Mouse (Mus musculus) embryonic fibroblast, embryonic 13.5 days (primary cell): ENCODE results near the gene Fam207a. TPM values are rescaled to one million over a fixed set of nuclear protein-coding genes. Genes with fewer than 3 reads are reported as not detected.

ENCODE experiments used
- H3K27ac ChIP-seq: 2 replicates; pipeline ENCODE4 v1.5.1; 2012; ENCODE audit warnings: low read length, control low read depth, inconsistent platforms; ENCODE audit not compliant: insufficient read depth
- H3K4me1 ChIP-seq: 2 replicates; pipeline ENCODE4 v1.6.1; 2011; ENCODE audit warnings: low read length; ENCODE audit not compliant: control insufficient read depth, insufficient read depth
- H3K4me3 ChIP-seq: 2 replicates; pipeline ENCODE4 v1.5.1; 2011; ENCODE audit warnings: mild to moderate bottlenecking, control low read depth, low read length; ENCODE audit not compliant: insufficient read depth
- CTCF ChIP-seq: IDR thresholded peaks from 2 replicates; pipeline ENCODE4 v1.5.1; 2011; ENCODE audit warnings: mild to moderate bottlenecking, control low read depth, low read length, moderate library complexity, borderline replicate concordance; ENCODE audit not compliant: insufficient read depth
- POLR2A ChIP-seq: IDR thresholded peaks from 2 replicates; pipeline ENCODE4 v1.6.1; 2011; ENCODE audit warnings: low read depth, mild to moderate bottlenecking, control low read depth, low read length, moderate library complexity
- polyA plus RNA-seq: library from polyadenylated mRNA; stranded (reverse); fragments of >200 nt; gene quantifications from 2 replicates; pipeline ENCODE4 v1.2.4, GENCODE M21; 2011; ENCODE audit warnings: low read depth; ENCODE audit not compliant: missing spikeins, insufficient read length

The Fam207a gene
- polyA plus RNA-seq, 1 experiment = 30.5 TPM

DNA sequence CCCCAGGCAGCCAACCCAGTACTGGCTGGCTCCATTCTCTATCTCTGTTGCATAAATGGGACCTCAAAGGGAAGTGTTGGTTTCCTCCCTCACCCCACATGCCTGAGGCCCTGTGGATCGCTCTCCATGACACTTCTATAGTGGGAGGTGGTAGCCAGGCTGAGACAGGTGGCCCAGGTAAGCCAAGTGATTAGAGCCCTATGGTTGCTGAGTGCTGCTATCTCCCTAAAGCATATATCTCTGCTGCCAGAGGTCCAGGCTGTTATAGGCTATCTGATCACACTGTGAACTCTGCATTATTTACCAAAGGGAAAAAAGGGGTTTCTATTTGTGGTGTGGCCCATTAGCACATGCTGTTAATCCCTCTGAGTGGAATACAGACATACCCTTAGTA is 16.4 kb upstream of the Fam207a start:
- Histone ChIP-seq H3K4me3 (no peak overlapping the region), H3K27ac (no peak overlapping the region), H3K4me1 (peaks cover 3% of the 10 kb centered on the region; the same call in 1 of the 2 replicates)
- TF ChIP-seq CTCF = no peak
- no peak for TF ChIP-seq POLR2A

DNA sequence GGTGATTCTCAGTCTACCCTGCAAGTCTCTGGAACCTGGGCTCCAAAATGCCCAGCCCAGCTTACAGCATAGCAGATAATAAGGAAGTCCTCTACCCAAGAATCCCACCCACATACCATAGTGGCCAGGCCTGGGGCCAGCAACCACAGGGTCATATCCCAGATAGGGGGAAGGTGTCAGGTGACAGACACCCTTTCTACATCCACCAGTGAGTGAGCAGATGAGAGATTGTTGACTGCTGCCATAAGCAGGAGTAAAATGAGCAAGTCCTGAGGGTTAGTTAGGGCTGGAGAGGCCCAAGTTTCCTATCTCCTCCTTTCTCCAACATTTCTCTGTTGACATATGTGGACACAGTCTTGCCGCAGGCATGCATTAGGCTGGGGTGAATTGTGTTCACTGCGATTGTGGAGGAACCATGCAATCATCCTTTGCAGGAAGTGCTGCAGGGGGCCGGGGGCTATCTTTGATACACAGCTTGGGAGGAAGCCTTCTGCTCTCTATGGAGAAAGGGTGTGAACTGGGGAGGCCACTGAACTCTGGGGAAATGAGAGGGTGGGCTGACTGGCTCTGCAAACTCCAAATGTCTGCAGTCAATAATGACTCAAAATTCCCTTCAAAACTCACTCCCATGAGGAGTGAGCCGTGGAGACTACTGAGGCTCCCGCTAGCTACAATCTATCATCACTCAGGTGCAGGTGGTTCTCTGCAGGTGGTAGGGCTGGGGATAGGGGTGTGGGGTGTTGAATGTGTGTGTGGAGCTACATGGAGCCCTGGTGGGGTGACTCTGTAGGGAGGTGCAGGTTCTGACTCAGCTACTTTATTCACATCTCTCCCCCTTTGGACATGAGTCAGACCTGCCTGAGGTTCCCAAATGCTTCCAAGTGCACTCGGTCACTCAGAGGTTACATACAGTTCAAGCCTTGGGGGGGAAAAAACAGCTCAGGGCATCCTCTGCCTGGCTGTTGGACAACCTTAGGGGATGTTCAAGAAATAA is 15.7 kb upstream of the Fam207a start:
- H3K4me1 ChIP-seq = peaks cover 3% of the 10 kb centered on the region; the same call in 1 of the 2 replicates
- TF ChIP-seq POLR2A (no peak), CTCF (no peak)
- no peak overlapping the region for H3K27ac ChIP-seq
- no peak overlapping the region for H3K4me3 ChIP-seq

GRCm38 (mm10) chr10:77530140-77530539 is 14.6 kb upstream of the Fam207a start, which contains the start of gene Itgb2:
Gene Itgb2 (plus strand): TSS chr10:77530252.
- Histone ChIP-seq H3K27ac (no peak within 1 kb of the TSS), H3K4me3 (no peak within 1 kb of the TSS), H3K4me1 (peaks cover 3% of the 10 kb centered on the region; the same call in 1 of the 2 replicates)
- TF ChIP-seq POLR2A = no peak
- TF ChIP-seq CTCF = no peak

GRCm38 (mm10) chr10:77528634-77529033 is 13.0 kb upstream of the Fam207a start:
- H3K4me1 ChIP-seq = peaks cover 3% of the 10 kb centered on the region; the same call in 1 of the 2 replicates
- no peak overlapping the region for H3K4me3 ChIP-seq
- H3K27ac ChIP-seq = no peak overlapping the region
- no peak for TF ChIP-seq CTCF
- no peak for TF ChIP-seq POLR2A

- Histone ChIP-seq H3K4me1 (no peaks in the 10 kb centered on the region; the same call in 1 of the 2 replicates), H3K4me3 (no peak overlapping the region), H3K27ac (no peak overlapping the region)
- TF ChIP-seq POLR2A = no peak
- TF ChIP-seq CTCF = no peak
Observed at GRCm38 (mm10) chr10:77526488-77526887, 10.9 kb upstream of the Fam207a start.

DNA sequence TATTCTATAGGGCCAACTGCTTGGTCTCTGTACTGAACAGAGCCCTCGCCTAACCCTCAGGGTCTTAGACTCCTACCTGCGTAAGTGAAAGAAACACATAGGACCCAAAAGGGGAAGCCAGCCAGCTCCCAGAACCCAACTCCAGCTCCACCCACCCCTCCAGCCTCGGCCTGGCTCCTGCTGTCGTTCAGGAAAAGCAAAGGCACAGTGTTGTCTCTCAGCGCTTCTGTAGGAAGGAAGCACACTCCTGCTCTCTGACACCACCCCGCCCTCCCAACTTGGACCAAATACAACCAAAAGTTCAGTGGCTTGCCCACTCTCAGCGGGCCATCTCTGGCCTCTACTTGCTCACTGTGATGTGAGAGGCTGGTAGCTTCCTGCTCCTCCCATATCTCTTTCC is 7.7 kb upstream of the Fam207a start:
- TF ChIP-seq POLR2A (no peak), CTCF (no peak)
- Histone ChIP-seq H3K4me1 (no peaks in the 10 kb centered on the region; the same call in 1 of the 2 replicates), H3K4me3 (no peak overlapping the region), H3K27ac (no peak overlapping the region)

GRCm38 (mm10) chr10:77522746-77523145 is 7.2 kb upstream of the Fam207a start:
- no peak overlapping the region for H3K27ac ChIP-seq
- no peak overlapping the region for H3K4me3 ChIP-seq
- H3K4me1 ChIP-seq = no peaks in the 10 kb centered on the region; the same call in 1 of the 2 replicates
- TF ChIP-seq CTCF (no peak), POLR2A (no peak)

DNA sequence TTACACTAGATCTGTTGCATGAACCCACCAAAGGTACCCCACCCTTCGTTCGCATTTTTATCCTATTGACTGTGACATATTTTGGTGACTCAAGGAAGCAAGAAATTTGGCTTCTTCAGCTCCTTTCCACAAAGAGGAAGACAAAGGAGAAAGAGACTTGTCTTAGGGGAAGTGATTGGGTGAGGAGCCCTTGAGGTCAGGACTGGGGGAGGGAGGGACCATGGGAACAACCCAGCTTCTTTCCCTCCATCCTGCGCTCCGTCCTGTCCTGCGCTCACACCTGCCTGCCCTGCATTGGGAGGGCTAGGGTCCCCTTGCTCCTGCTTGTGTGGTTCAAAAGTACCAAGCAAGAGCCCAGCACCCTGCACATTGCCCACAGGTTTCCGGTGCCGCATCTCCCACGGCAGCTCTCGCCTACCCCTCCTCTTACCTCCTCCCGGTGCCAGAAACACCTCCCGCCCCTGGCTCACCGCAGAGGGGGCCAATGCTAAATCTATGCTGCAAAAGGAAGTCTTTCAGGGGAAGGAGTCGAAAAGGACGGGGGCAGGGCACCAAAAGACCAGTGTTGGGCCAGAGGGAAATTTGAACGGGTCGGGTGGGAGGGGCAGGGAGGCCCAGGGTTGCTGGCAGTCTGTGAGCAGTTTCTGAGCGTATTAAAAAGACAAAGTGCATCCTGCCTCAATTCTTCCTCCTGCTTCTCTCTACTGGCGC is 6.6 kb upstream of the Fam207a start:
- Histone ChIP-seq H3K4me3 (no peak overlapping the region), H3K27ac (no peak overlapping the region), H3K4me1 (no peaks in the 10 kb centered on the region; the same call in 1 of the 2 replicates)
- no peak for TF ChIP-seq POLR2A
- TF ChIP-seq CTCF = no peak

GRCm38 (mm10) chr10:77520497-77520896 is 4.9 kb upstream of the Fam207a start:
- Histone ChIP-seq H3K4me3 (no peak overlapping the region), H3K27ac (no peak overlapping the region), H3K4me1 (no peaks in the 10 kb centered on the region; the same call in 1 of the 2 replicates)
- no peak for TF ChIP-seq CTCF
- no peak for TF ChIP-seq POLR2A
